Mouse (Mus musculus) forebrain, embryonic 15.5 days (tissue): Measurements from ENCODE around the gene Ulk3. TPM values are rescaled to one million over a fixed set of nuclear protein-coding genes. Genes with fewer than 3 reads are reported as not detected.

Experiments used
- ATAC-seq: fragments of 200-750 bp; cut with Nextera tagmentation; replicated peaks from 2 replicates; pipeline ENCODE4 v1.8.0; 2017; ENCODE audit warnings: mild to moderate bottlenecking, moderate TSS enrichment, moderate library complexity
- H3K27ac ChIP-seq: fragments of 300-500 bp; sonication (generic); replicated peaks from 2 replicates; pipeline ENCODE4 v1.5.1; 2015; ENCODE audit warnings: mild to moderate bottlenecking, inconsistent platforms
- H3K27me3 ChIP-seq: fragments of 300-500 bp; sonication (generic); 2 replicates; pipeline ENCODE4 v1.6.1; 2015; ENCODE audit warnings: inconsistent platforms
- H3K36me3 ChIP-seq: fragments of 300-500 bp; sonication (generic); 2 replicates; pipeline ENCODE4 v1.6.1; 2015; ENCODE audit warnings: mild to moderate bottlenecking, inconsistent platforms
- H3K4me1 ChIP-seq: fragments of 300-500 bp; sonication (generic); 2 replicates; pipeline ENCODE4 v1.6.1; 2015; ENCODE audit warnings: inconsistent platforms
- H3K4me2 ChIP-seq: fragments of 300-500 bp; sonication (generic); replicated peaks from 2 replicates; pipeline ENCODE4 v1.6.1; 2015; ENCODE audit warnings: mild to moderate bottlenecking, inconsistent platforms
- H3K4me3 ChIP-seq: fragments of 300-500 bp; sonication (generic); 2 replicates; pipeline ENCODE4 v1.5.1; 2015; ENCODE audit warnings: mild to moderate bottlenecking, inconsistent platforms
- H3K9ac ChIP-seq: fragments of 300-500 bp; sonication (generic); replicated peaks from 2 replicates; pipeline ENCODE4 v1.6.1; 2015; ENCODE audit warnings: mild to moderate bottlenecking, inconsistent platforms
- H3K9me3 ChIP-seq: fragments of 300-500 bp; sonication (generic); 2 replicates; pipeline ENCODE4 v1.6.1; 2016; ENCODE audit warnings: inconsistent platforms
- WGBS: fragments of 180-500 bp; shearing (Covaris S2); methylation state at CpG from one replicate; pipeline ENCODE4 v1.1.7; 2015; ENCODE audit warnings: mixed read lengths; 5-methylcytosine and 5-hydroxymethylcytosine counted together
- polyA plus RNA-seq: library from polyadenylated mRNA; unstranded; fragments of >200 nt; fragmentation: Nextera tagmentation; extraction: Ambion mirVana; gene quantifications from 2 replicates; pipeline ENCODE4 v1.2.1, GENCODE M21; 2015

Gene Ulk3
- polyA plus RNA-seq, 1 experiment from 2014 or later: 26.6 TPM

- WGBS: 83% methylated on average over 3 of the region's 3 CpGs
- Histone ChIP-seq H3K27me3 (no peaks in the 10 kb centered on the region), H3K36me3 (peaks cover 32% of the 10 kb centered on the region), H3K27ac (no peak overlapping the region), H3K4me2 (no peak overlapping the region), H3K4me1 (no peaks in the 10 kb centered on the region), H3K9ac (no peak overlapping the region), H3K4me3 (no peak overlapping the region), H3K9me3 (no peaks in the 10 kb centered on the region)
- no peak for ATAC-seq
Measured at GRCm38 (mm10) chr9:57575577-57575976, 13.7 kb upstream of the Ulk3 start.

- WGBS: 82% methylated on average over 6 of the region's 6 CpGs
- no peaks in the 10 kb centered on the region for H3K27me3 ChIP-seq
- H3K9me3 ChIP-seq: no peaks in the 10 kb centered on the region
- no peak overlapping the region for H3K9ac ChIP-seq
- peaks cover 49% of the 10 kb centered on the region for H3K36me3 ChIP-seq
- H3K27ac ChIP-seq: no peak overlapping the region
- no peak overlapping the region for H3K4me3 ChIP-seq
- ATAC-seq: no peak
- no peaks in the 10 kb centered on the region for H3K4me1 ChIP-seq
- no peak overlapping the region for H3K4me2 ChIP-seq
Measured at GRCm38 (mm10) chr9:57577144-57577849, 12.0 kb upstream of the Ulk3 start.

GRCm38 (mm10) chr9:57584991-57585390, 4.3 kb upstream of the Ulk3 start:
- no peak overlapping the region for H3K4me2 ChIP-seq
- H3K27ac ChIP-seq: no peak overlapping the region
- 93% methylated on average over 3 of the region's 3 CpGs for WGBS
- no peaks in the 10 kb centered on the region for H3K27me3 ChIP-seq
- no peak for ATAC-seq
- H3K4me1 ChIP-seq: peaks cover 8% of the 10 kb centered on the region
- H3K9ac ChIP-seq: no peak overlapping the region
- no peaks in the 10 kb centered on the region for H3K9me3 ChIP-seq
- no peak overlapping the region for H3K4me3 ChIP-seq
- H3K36me3 ChIP-seq: peaks cover 71% of the 10 kb centered on the region

GRCm38 (mm10) chr9:57590726-57591125, 1.5 kb downstream of the Ulk3 start:
- Histone ChIP-seq H3K27ac (no peak overlapping the region), H3K9me3 (no peaks in the 10 kb centered on the region), H3K9ac (no peak overlapping the region), H3K4me3 (peak overlapping the region; percentile 76; the same call in 1 of the 2 replicates), H3K4me2 (peak overlapping the region; percentile 77), H3K4me1 (peaks cover 14% of the 10 kb centered on the region), H3K36me3 (peaks cover 44% of the 10 kb centered on the region), H3K27me3 (no peaks in the 10 kb centered on the region)
- WGBS: 33% methylated on average over 5 of the region's 5 CpGs
- no peak for ATAC-seq

GRCm38 (mm10) chr9:57593454-57594173, 4.4 kb downstream of the Ulk3 start:
- H3K9ac ChIP-seq: no peak overlapping the region
- no peaks in the 10 kb centered on the region for H3K9me3 ChIP-seq
- peaks cover 27% of the 10 kb centered on the region for H3K36me3 ChIP-seq
- H3K27ac ChIP-seq: no peak overlapping the region
- peaks cover 14% of the 10 kb centered on the region for H3K4me1 ChIP-seq
- H3K27me3 ChIP-seq: no peaks in the 10 kb centered on the region
- no peak overlapping the region for H3K4me2 ChIP-seq
- H3K4me3 ChIP-seq: no peak overlapping the region
- 64% methylated on average over 12 of the region's 12 CpGs for WGBS
- no peak for ATAC-seq

- H3K9ac ChIP-seq: no peak overlapping the region
- H3K36me3 ChIP-seq: peaks cover 27% of the 10 kb centered on the region
- H3K9me3 ChIP-seq: no peaks in the 10 kb centered on the region
- no peak overlapping the region for H3K4me2 ChIP-seq
- 84% methylated on average over 9 of the region's 9 CpGs for WGBS
- no peak overlapping the region for H3K4me3 ChIP-seq
- peaks cover 9% of the 10 kb centered on the region for H3K4me1 ChIP-seq
- H3K27ac ChIP-seq: no peak overlapping the region
- H3K27me3 ChIP-seq: no peaks in the 10 kb centered on the region
- no peak for ATAC-seq
Measured at GRCm38 (mm10) chr9:57594174-57594509, 4.9 kb downstream of the Ulk3 start.

GRCm38 (mm10) chr9:57597265-57597664, 8.0 kb downstream of the Ulk3 start:
- Histone ChIP-seq H3K9ac (no peak overlapping the region), H3K4me2 (no peak overlapping the region), H3K4me3 (no peak overlapping the region), H3K27ac (no peak overlapping the region), H3K9me3 (no peaks in the 10 kb centered on the region), H3K4me1 (peaks cover 16% of the 10 kb centered on the region), H3K27me3 (no peaks in the 10 kb centered on the region), H3K36me3 (peaks cover 27% of the 10 kb centered on the region)
- 89% methylated on average over 8 of the region's 8 CpGs for WGBS
- no peak for ATAC-seq

GRCm38 (mm10) chr9:57597929-57598382, 8.7 kb downstream of the Ulk3 start:
- 17% methylated on average over 4 of the region's 4 CpGs for WGBS
- H3K9ac ChIP-seq: no peak overlapping the region
- H3K4me1 ChIP-seq: peaks cover 18% of the 10 kb centered on the region
- no peak overlapping the region for H3K27ac ChIP-seq
- no peaks in the 10 kb centered on the region for H3K27me3 ChIP-seq
- no peaks in the 10 kb centered on the region for H3K9me3 ChIP-seq
- no peak overlapping the region for H3K4me3 ChIP-seq
- H3K36me3 ChIP-seq: peaks cover 23% of the 10 kb centered on the region
- no peak for ATAC-seq
- H3K4me2 ChIP-seq: no peak overlapping the region

GRCm38 (mm10) chr9:57598851-57599563, 9.8 kb downstream of the Ulk3 start:
- Histone ChIP-seq H3K36me3 (peaks cover 13% of the 10 kb centered on the region), H3K4me3 (no peak overlapping the region)
- ATAC-seq: no peak

GRCm38 (mm10) chr9:57600620-57601352, 11.5 kb downstream of the Ulk3 start:
- Histone ChIP-seq H3K4me1 (peaks cover 18% of the 10 kb centered on the region), H3K4me2 (no peak overlapping the region), H3K4me3 (no peak overlapping the region), H3K27me3 (0 out of 2 replicates have a peak, but pooled peaks cover 3% of the 10 kb centered on the region), H3K9ac (no peak overlapping the region), H3K9me3 (no peaks in the 10 kb centered on the region), H3K27ac (0 out of 2 replicates have a peak overlapping the region, but pooled peaks have one; percentile 35), H3K36me3 (no peaks in the 10 kb centered on the region)
- 9% methylated on average over 3 of the region's 3 CpGs for WGBS
- no peak for ATAC-seq

More at GRCm38 (mm10) chr9:57598851-57599563, 9.8 kb downstream of the Ulk3 start:
- Histone ChIP-seq H3K4me2 (no peak overlapping the region), H3K4me1 (peaks cover 18% of the 10 kb centered on the region), H3K9me3 (no peaks in the 10 kb centered on the region), H3K27me3 (no peaks in the 10 kb centered on the region), H3K27ac (no peak overlapping the region), H3K9ac (no peak overlapping the region)
- WGBS: 37% methylated on average over 8 of the region's 8 CpGs

GRCm38 (mm10) chr9:57601353-57601706, 12.1 kb downstream of the Ulk3 start:
- Histone ChIP-seq H3K27me3 (peaks cover 8% of the 10 kb centered on the region; the same call in 1 of the 2 replicates), H3K4me2 (no peak overlapping the region), H3K4me3 (no peak overlapping the region), H3K36me3 (no peaks in the 10 kb centered on the region), H3K27ac (peak overlapping the region; percentile 35; the same call in 1 of the 2 replicates), H3K4me1 (peaks cover 23% of the 10 kb centered on the region), H3K9ac (no peak overlapping the region), H3K9me3 (no peaks in the 10 kb centered on the region)
- ATAC-seq: 0 out of 2 replicates have a peak, but pooled peaks have one; percentile 54
- 60% methylated on average over 2 of the region's 2 CpGs for WGBS
